Mouse (Mus musculus) heart, embryonic 10.5 days (tissue): Measurements from ENCODE around the gene Cep95. TPM values are rescaled to one million over a fixed set of nuclear protein-coding genes. Genes with fewer than 3 reads are reported as not detected.
A peak's percentile ranks its signal among the peaks of the same experiment; 100 is the strongest.
"Not testable (repeated sequence)": the region's sequence is repeated elsewhere in the genome, so short reads cannot be mapped to it uniquely, and the experiment has no call there.

Source experiments
- DNase-seq: peaks from one replicate; pipeline ENCODE4 v3.0.0-alpha.2; 2017; ENCODE audit warnings: low spot score
- H3K27ac ChIP-seq: fragments of 300-500 bp; sonication (generic); 2 replicates; pipeline ENCODE4 v1.5.1; 2016; ENCODE audit warnings: mild to moderate bottlenecking
- H3K27me3 ChIP-seq: fragments of 300-500 bp; sonication (generic); 2 replicates; pipeline ENCODE4 v1.6.1; 2016; ENCODE audit warnings: mild to moderate bottlenecking; ENCODE audit not compliant: poor library complexity, insufficient read depth, severe bottlenecking
- H3K36me3 ChIP-seq: fragments of 300-500 bp; sonication (generic); 2 replicates; pipeline ENCODE4 v1.6.1; 2016; ENCODE audit warnings: mild to moderate bottlenecking, moderate library complexity
- H3K4me1 ChIP-seq: fragments of 300-500 bp; sonication (generic); 2 replicates; pipeline ENCODE4 v1.6.1; 2016; ENCODE audit warnings: mild to moderate bottlenecking
- H3K4me3 ChIP-seq: fragments of 300-500 bp; sonication (generic); 2 replicates; pipeline ENCODE4 v1.5.1; 2016; ENCODE audit warnings: mild to moderate bottlenecking, moderate library complexity
- H3K9me3 ChIP-seq: fragments of 300-500 bp; sonication (generic); 2 replicates; pipeline ENCODE4 v1.6.1; 2016; ENCODE audit warnings: mild to moderate bottlenecking, moderate library complexity
- WGBS: fragments of 180-500 bp; shearing (Covaris S2); methylation state at CpG from one replicate; pipeline ENCODE4 v1.1.7; 2016; 5-methylcytosine and 5-hydroxymethylcytosine counted together
- polyA plus RNA-seq: library from polyadenylated mRNA; unstranded; fragments of >200 nt; fragmentation: Nextera tagmentation; extraction: Ambion mirVana; gene quantifications from 2 replicates; pipeline ENCODE4 v1.2.1, GENCODE M21; 2016

Cep95 gene
- 15.8 and 18.3 TPM in 2 replicates for polyA plus RNA-seq

DNA sequence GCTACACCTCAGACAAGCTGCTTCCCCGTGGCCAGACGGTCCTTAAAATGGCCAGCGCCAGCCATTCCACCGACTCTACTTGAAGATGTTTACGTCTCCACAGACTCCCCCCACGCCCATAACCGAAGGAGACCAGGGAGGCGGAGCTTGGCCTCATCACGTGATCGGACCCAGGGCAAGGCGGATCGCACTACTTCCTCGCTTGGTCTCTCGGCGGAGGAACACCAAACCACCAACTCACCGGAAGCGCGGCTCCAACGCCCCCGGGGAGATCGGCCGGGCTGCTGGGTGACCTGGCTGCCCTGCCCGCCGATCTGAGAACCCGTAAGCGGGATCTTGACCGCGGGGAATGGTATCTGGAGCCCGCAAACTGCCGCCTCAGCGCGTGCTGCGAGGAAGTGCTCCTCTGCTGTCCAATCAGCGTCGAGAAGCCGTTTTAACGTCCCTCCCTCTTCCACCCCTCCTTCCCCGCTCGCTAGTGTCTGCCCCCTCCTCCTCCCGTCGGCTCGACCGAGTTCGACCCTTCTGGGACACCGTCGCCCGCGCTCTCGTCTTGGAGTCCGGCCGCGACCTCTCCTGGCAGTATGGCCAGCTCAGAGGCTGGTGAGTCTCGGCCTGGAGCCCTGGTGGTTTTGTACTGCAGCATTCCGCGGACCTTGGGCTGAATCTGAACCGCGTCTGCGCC, at the start of gene Cep95, which contains the start of gene Ddx5:
Gene Cep95 (plus strand): TSS at position 478 of the 685 bp plus-strand sequence.
Gene Ddx5 (minus strand): TSS at position 411 of the 685 bp plus-strand sequence.
- H3K4me3 ChIP-seq, result peak within 1 kb of the TSS; percentile 95
- H3K4me1 ChIP-seq, result peaks cover 5% of the 10 kb centered on the region; the same call in 1 of the 2 replicates
- WGBS, result under 1% methylated on average over 53 of the region's 58 CpGs
- H3K36me3 ChIP-seq, result peaks cover 60% of the 10 kb centered on the region
- no peaks in the 10 kb centered on the region for H3K27me3 ChIP-seq
- H3K9me3 ChIP-seq, result no peaks in the 10 kb centered on the region
- peak; percentile 99 for DNase-seq
- peak within 1 kb of the TSS; percentile 100 for H3K27ac ChIP-seq

DNA sequence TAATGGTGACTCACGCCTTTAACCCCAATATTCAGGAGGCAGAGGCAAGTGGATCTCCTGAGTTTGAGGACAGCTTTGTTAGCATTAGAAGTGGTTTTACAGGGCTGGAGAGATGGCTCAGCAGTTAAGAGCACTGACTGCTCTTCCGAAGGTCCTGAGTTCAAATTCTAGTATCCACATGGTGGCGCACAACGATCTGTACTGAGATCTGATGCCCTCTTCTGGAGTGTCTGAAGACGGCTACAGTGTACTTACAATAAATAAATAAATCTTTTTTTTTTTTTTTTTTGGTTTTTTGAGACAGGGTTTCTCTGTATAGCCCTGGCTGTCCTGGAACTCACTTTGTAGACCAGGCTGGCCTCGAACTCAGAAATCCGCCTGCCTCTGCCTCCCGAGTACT, 48.3 kb upstream of the Cep95 start:
- not testable (repeated sequence) for H3K27ac ChIP-seq, DNase-seq, H3K27me3 ChIP-seq, H3K9me3 ChIP-seq, H3K36me3 ChIP-seq, H3K4me3 ChIP-seq
- WGBS, result 91% methylated on average over 8 of the region's 8 CpGs
- peaks cover 12% of the 10 kb centered on the region for H3K4me1 ChIP-seq

DNA sequence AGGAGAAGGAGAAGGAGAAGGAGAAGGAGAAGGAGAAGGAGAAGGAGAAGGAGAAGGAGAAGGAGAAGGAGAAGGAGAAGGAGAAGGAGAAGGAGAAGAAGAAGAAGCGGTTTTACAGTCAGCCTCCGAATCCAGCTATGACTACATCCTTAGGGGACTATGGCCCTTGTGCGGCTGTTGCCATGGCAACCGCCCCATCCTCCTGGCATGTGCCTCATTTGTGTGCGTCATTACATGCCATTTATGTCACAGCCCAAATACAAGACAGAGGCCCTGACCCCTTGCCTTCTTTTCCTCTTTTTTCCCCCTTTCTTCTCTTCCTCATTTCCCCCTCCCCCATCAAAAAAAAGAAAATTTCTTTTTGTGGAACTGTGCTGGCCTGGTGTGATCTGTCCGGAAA, 47.8 kb upstream of the Cep95 start:
- H3K4me1 ChIP-seq, result peaks cover 12% of the 10 kb centered on the region
- H3K4me3 ChIP-seq, result no peak overlapping the region
- 82% methylated on average over 6 of the region's 6 CpGs for WGBS
- no peaks in the 10 kb centered on the region for H3K9me3 ChIP-seq
- H3K27me3 ChIP-seq, result no peaks in the 10 kb centered on the region
- DNase-seq, result no peak
- H3K36me3 ChIP-seq, result no peaks in the 10 kb centered on the region
- H3K27ac ChIP-seq, result no peak overlapping the region

DNA sequence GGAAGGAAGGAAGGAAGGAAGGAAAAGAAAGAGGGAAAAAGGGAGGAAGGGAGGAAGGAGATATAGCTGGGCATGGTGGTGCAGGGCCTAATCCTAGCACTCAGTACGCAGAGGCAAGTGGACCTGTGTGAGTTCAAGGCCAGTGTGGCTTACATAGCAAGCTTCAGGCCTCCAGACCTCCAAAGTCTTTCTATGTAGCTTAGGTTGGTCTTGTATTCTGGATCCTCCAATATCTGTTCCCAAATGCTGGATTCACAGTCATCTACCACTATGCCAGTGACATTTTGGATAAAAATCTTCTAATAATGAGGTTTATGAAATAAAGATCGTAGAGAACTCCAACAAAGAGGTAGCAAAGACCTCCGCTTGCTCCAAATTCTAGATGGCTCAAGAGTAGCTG, 47.2 kb upstream of the Cep95 start:
- no peak for DNase-seq
- Histone ChIP-seq H3K27ac (no peak overlapping the region), H3K4me1 (peaks cover 7% of the 10 kb centered on the region), H3K36me3 (no peaks in the 10 kb centered on the region), H3K27me3 (no peaks in the 10 kb centered on the region), H3K4me3 (no peak overlapping the region), H3K9me3 (no peaks in the 10 kb centered on the region)
- 91% methylated on average over 3 of the region's 3 CpGs for WGBS

DNA sequence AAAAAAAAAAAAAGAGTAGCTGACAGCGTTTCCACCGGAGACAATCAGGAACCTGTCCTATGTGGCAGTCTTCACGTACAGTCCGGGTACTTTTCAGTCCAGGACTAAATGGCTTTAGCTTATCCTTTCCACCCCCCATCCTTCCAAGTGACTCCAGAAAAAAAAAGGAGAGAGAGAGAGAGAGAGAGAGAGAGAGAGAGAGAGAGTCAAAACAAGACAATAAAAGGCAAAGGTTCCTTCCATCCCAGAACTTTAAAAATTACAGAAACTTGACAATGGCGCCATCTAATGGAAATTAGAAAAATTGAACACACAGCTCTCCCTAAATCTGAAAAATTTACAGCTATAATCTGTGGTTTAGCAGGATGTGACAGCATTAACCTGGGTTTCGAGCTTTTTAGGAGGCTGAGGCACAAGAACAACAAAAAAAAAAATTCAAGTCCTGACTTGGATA, 46.6 kb upstream of the Cep95 start:
- 47% methylated on average over 6 of the region's 6 CpGs for WGBS
- DNase-seq, result no peak
- Histone ChIP-seq H3K9me3 (no peaks in the 10 kb centered on the region), H3K4me1 (peaks cover 2% of the 10 kb centered on the region), H3K27ac (no peak overlapping the region), H3K36me3 (no peaks in the 10 kb centered on the region), H3K4me3 (no peak overlapping the region), H3K27me3 (no peaks in the 10 kb centered on the region)

DNA sequence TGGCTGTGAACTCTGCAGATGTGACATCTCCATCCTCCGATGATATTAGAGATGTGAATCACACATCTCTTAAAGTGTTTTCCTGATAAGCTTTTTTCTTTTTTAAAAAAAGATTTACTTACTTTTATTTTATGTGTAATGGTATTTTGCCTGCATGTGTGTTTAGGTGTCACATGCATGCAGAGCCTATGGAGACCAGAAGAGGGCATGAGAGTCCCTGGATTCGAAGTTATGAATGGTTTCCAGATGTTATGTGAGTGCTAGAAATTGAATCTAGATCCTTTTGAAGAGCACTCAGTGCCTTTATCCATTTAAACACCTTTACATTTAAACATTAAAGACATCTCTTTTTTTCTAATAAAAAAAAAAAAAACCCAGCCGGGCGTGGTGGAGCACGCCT, 44.1 kb upstream of the Cep95 start:
- Histone ChIP-seq H3K27ac (no peak overlapping the region), H3K36me3 (no peaks in the 10 kb centered on the region), H3K4me3 (no peak overlapping the region), H3K4me1 (no peaks in the 10 kb centered on the region), H3K9me3 (no peaks in the 10 kb centered on the region), H3K27me3 (no peaks in the 10 kb centered on the region)
- DNase-seq, result no peak
- WGBS, result 89% methylated on average over 5 of the region's 5 CpGs

DNA sequence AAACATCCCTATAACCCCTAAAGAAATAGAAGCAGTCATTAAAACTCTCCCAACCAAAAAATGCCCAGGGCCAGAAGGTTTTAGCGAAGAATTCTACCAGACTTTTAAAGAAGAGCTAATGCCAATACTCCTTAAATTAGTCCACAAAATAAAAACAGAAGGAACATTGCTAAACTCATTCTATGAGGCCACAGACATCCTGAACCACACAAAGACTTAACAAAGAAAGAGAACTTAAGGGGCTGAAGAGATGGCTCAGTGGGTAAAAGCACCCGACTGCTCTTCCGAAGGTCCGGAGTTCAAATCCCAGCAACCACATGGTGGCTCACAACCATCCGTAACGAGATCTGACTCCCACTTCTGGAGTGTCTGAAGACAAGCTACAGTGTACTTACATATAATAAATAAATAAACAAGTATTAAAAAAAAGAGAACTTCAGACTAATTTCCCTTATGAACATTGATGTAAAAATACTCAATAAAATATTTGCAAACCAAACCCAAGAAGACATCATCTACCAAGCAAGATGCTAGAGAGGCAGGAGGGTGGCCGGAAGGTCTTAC, 39.4 kb upstream of the Cep95 start:
- H3K4me1 ChIP-seq, result peaks cover 11% of the 10 kb centered on the region
- H3K4me3 ChIP-seq, H3K27me3 ChIP-seq, H3K27ac ChIP-seq, H3K9me3 ChIP-seq, DNase-seq, H3K36me3 ChIP-seq: not testable (repeated sequence)
- 90% methylated on average over 7 of the region's 7 CpGs for WGBS

DNA sequence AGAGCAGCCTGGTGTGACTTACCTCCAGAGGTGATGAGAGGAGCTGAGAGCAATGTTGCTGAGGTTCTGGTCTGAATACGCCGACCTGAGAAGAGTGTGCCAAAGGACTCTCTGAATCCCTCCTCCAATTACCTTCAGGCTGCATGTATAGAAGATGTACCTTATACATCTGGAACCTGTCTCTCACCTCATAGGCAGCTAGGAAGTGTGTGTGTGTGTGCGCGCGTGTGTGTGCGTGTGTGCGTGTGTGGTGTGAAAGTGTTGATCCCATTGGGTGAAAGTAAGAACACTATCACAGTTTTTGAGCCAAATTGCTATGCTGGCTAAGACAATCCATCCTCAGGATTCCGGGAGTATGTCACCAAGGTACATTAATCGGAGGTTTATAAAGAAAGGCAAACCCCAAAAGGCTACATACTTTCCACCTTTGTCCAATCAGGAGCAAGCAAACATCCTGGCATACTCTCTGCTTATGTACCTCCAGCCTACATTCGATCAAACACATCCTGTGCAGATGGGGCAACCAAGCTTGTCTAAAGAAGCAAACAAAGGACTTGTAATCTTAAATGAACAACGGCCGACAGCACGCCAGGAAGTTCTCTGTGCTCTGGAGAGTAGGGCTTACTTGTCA, 38.8 kb upstream of the Cep95 start, which contains the start of gene Pecam1:
Gene Pecam1 (minus strand): TSS at position 508 of the 631 bp plus-strand sequence.
- no peak within 1 kb of the TSS for H3K4me3 ChIP-seq
- no peaks in the 10 kb centered on the region for H3K36me3 ChIP-seq
- no peak for DNase-seq
- H3K27ac ChIP-seq, result no peak within 1 kb of the TSS
- H3K27me3 ChIP-seq, result no peaks in the 10 kb centered on the region
- WGBS, result 86% methylated on average over 13 of the region's 13 CpGs
- H3K4me1 ChIP-seq, result peaks cover 11% of the 10 kb centered on the region
- H3K9me3 ChIP-seq, result no peaks in the 10 kb centered on the region

DNA sequence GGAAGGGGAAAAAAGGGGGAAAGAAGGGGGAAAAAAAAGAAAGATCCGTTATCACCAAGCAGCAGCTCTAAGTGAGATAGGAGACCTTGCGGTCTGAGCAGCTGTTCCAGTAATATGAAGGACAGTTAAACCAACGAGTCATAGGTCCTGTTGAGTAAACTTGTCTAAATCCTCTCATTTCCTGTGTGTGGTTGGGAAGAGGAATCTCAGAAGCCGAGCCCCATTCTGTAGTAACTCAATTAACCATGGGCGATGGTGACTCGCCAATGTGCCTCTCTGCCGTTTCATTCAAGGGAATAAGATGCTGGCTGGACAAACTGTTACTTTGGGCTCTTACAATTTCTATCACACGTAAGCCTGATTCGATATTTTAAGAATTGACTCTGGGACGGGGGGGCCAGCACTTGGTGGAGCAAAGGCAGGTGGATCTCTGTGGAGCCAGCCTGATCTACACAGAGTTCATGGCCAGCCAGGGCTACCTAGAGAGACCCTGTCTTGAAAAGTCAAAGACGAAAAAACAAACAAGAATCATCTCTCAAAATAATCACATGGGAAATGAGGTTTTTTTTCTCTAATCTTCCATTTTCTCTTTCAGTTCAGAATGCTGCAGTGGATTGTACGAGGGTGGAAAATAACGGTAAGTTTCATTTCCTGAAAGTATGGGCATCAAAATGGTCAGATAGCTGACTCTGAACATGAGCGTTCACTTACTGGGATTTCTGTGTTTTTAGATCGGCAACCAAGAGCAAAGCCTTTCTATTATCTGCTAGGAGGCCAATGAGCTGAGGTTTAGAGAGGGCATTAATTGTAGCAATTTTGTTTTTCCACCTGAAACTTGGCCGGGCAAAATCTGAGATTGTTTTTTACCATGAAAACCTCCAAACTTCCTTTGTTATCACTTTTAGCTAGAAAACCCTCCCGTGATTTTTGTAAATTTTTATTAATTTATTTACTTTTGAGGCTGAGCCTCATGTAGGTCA, 37.7 kb upstream of the Cep95 start, which contains the start of gene Milr1:
Gene Milr1 (plus strand): TSS at position 188 of the 980 bp plus-strand sequence.
- Histone ChIP-seq H3K4me3 (no peak within 1 kb of the TSS), H3K27ac (no peak within 1 kb of the TSS), H3K36me3 (no peaks in the 10 kb centered on the region), H3K4me1 (peaks cover 16% of the 10 kb centered on the region), H3K27me3 (no peaks in the 10 kb centered on the region), H3K9me3 (no peaks in the 10 kb centered on the region)
- 79% methylated on average over 17 of the region's 17 CpGs for WGBS
- no peak for DNase-seq

DNA sequence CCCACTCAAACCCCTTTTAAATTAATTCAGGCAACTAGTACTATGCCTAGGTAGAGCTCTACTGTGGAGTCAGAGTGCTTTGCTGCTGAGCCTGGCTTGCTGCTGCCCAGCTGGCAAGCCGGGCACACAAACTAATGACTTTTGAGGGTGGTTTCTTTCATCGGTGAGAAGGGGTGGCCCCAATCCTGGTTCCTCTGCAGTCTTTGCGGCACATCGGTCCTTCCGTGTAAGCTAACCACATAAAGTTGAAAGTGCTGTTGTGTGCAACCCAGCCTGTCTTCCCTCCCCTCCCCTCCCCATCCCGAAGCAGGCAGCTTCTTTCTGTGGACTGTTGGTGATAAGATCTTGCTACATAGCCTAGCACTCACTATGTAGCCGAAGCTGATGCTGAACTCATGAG, 36.9 kb upstream of the Cep95 start:
- H3K36me3 ChIP-seq, result no peaks in the 10 kb centered on the region
- H3K27ac ChIP-seq, result no peak overlapping the region
- 66% methylated on average over 7 of the region's 7 CpGs for WGBS
- H3K4me3 ChIP-seq, result no peak overlapping the region
- peaks cover 17% of the 10 kb centered on the region for H3K4me1 ChIP-seq
- H3K9me3 ChIP-seq, result no peaks in the 10 kb centered on the region
- no peak for DNase-seq
- no peaks in the 10 kb centered on the region for H3K27me3 ChIP-seq

DNA sequence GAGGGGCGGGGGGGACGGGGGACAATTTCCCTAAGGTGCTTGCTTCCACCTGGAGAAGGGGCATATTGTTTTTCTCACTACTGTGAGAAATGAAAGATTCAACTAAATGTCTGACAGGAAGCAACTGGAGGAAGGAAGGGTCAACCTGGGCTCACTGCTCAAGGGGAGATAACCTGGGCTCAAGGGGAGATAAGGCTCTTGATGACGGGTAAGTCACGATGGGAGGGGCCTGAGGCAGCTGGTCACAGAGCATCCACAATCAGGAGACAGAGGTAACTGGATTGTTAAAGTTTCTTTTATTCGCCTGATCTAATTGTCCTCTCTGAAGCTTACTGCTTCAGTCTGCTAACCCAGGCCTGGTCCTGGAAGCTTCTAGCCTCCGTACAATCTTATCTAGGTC, 35.7 kb upstream of the Cep95 start:
- H3K4me3 ChIP-seq, result no peak overlapping the region
- WGBS, result 72% methylated on average over 6 of the region's 6 CpGs
- no peaks in the 10 kb centered on the region for H3K9me3 ChIP-seq
- no peak for DNase-seq
- no peaks in the 10 kb centered on the region for H3K36me3 ChIP-seq
- no peaks in the 10 kb centered on the region for H3K27me3 ChIP-seq
- H3K4me1 ChIP-seq, result peaks cover 25% of the 10 kb centered on the region
- no peak overlapping the region for H3K27ac ChIP-seq

DNA sequence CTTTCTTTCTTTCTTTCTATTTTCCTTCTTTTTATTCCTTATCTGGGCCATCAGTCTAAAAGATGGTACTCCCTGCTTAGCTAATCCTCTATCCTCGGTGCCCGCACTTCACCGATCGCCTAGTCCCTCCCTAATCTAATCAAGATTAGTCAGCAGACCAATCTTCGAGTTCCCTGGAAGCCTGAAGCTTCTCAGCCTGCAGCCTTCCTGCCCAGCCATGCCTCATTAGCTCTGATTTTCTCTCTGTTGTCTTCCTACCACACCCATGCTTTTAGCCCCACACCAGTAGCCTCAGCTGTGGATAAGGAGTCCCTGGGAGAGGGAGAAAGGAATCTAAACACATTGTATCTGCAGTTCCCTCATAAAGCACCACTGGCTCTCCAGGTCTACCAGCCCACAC, 33.5 kb upstream of the Cep95 start:
- no peak for DNase-seq
- Histone ChIP-seq H3K27me3 (no peaks in the 10 kb centered on the region), H3K4me3 (no peak overlapping the region), H3K36me3 (no peaks in the 10 kb centered on the region), H3K9me3 (no peaks in the 10 kb centered on the region), H3K27ac (no peak overlapping the region), H3K4me1 (peaks cover 26% of the 10 kb centered on the region)
- 26% methylated on average over 5 of the region's 5 CpGs for WGBS
